Mouse (Mus musculus): Measurements from ENCODE around the gene 4930452B06Rik. TPM values are rescaled to one million over a fixed set of nuclear protein-coding genes. Genes with fewer than 3 reads are reported as not detected.

4930452B06Rik gene
- polyA plus RNA-seq, 1 experiment from 2014 or later = 11.1 TPM

DNA sequence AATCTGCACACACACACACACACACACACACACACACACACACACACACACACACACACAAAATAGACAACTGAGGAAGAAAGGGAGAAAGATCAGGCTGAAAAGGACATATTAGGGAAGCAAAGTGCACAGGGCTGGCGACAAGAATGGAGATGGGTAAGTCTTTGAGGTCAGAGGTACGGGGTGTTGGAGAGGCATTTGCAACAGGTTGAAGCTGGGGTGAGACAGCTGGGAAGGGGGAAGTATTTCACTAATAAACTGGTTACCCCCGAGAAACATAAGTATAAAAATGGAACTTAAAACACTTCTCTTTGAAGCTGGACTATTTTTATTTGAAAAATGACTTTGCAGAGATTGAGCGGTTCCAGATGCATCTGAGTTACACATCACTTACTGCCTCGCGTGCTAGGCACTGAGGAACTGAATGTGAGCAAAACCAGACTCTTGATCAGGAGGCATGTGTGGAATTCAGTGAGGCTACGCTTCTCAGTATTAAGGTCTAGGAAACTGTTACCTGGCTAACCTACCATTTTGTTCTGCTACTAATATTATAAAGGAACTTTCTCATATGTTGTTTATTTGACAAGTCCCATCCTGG, 270.3 kb downstream of the 4930452B06Rik start:
- Histone ChIP-seq H3K4me1 (ENCODE audit: insufficient read depth, low read length) (no peaks in the 10 kb centered on the region), H3K27ac (ENCODE audit: low read length) (no peak overlapping the region), H3K36me3 (ENCODE audit: insufficient read depth, low read length) (no peaks in the 10 kb centered on the region), H3K9me3 (ENCODE audit: low read length) (no peaks in the 10 kb centered on the region), H3K4me3 (ENCODE audit: low read length) (no peak overlapping the region), H3K9ac (replicated peaks; ENCODE audit: low read length) (no peak overlapping the region), H3K4me2 (replicated peaks; ENCODE audit: low read depth, low read length) (no peak overlapping the region), H3K27me3 (ENCODE audit: insufficient read depth, low read length) (no peaks in the 10 kb centered on the region)
- 75% methylated on average over 7 of the region's 7 CpGs for WGBS
- no peak for ATAC-seq (ENCODE audit: low FRiP score, low TSS enrichment)

DNA sequence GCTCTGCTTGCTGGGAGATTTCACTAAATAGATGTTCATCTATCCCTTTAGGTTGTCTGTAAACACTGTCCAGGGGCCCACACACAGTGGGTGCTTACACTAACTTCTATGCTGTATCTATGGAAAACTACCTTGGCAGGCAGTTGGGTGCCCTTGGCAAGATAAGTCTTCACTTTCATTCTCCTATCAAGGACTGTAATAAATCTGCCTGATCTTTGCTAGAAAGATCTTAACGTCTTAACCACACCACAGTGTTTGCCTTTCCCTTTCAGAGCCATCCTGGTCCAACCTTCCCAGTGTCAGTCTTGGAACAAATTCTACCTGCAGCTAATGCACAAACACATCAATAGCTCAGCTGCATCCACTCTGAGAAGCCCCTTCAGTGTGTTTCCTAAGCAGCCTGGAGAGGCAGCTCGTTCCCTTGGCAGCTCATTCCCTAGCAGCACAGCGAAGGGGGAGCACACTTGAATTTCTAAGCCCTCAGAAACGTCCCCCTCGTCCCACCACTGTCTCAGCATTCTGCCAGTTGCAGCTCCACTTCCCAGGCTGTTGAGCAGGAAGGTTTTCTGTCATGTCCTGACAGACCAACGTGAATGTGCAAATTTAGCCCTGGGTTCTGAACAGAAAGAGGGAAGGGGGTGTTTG, 273.7 kb downstream of the 4930452B06Rik start:
- H3K27me3 ChIP-seq (ENCODE audit: insufficient read depth, low read length) = no peaks in the 10 kb centered on the region
- no peak overlapping the region for H3K4me3 ChIP-seq (ENCODE audit: low read length)
- no peak overlapping the region for H3K27ac ChIP-seq (ENCODE audit: low read length)
- 56% methylated on average over 6 of the region's 6 CpGs for WGBS
- ATAC-seq (ENCODE audit: low FRiP score, low TSS enrichment) = no peak
- H3K9me3 ChIP-seq (ENCODE audit: low read length) = no peaks in the 10 kb centered on the region
- no peak overlapping the region for H3K9ac ChIP-seq (replicated peaks; ENCODE audit: low read length)
- no peaks in the 10 kb centered on the region for H3K36me3 ChIP-seq (ENCODE audit: insufficient read depth, low read length)
- no peak overlapping the region for H3K4me2 ChIP-seq (replicated peaks; ENCODE audit: low read depth, low read length)
- no peaks in the 10 kb centered on the region for H3K4me1 ChIP-seq (ENCODE audit: insufficient read depth, low read length)

All from kidney, embryonic 16.5 days (tissue).